Mouse (Mus musculus) ovary, adult 18-20 months (tissue): Measurements from ENCODE around the gene Tbxa2r.

Experiments used
- DNase-seq: peaks from one replicate; pipeline ENCODE4 v3.0.0; 2022; ENCODE audit warnings: low spot score, mixed read lengths

The Tbxa2r gene

DNA sequence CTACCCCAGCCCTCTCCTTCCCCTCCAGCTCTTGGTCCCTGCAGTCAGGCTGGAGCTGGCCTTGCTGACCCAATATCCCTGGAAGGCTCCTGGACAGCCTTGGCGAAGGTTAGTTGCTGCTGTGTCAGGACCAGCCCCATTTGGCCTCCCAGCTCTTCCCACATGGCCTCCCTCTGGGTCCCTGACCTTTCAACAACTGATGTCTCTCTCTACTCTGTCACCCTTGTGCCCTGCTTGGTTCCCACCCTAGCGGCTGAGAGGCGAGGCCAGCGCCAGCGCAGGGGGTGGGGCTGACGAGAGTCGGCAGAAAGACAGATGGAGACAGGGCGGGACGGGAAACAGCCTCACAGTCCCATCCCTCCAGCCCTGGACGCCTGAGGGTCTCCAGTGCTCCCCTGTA lies at the start of gene Tbxa2r:
Gene Tbxa2r, plus strand, starts transcription at position 346 of the 400 bp plus-strand sequence.
- no peak for DNase-seq

- no peak for DNase-seq
Observed at GRCm38 (mm10) chr10:81279496-81279895, 49.0 kb upstream of the Tbxa2r start.

- no peak for DNase-seq
Observed at GRCm38 (mm10) chr10:81284189-81284588, 44.3 kb upstream of the Tbxa2r start.

GRCm38 (mm10) chr10:81284719-81285118 lies 43.8 kb upstream of the Tbxa2r start:
- DNase-seq = no peak

DNA sequence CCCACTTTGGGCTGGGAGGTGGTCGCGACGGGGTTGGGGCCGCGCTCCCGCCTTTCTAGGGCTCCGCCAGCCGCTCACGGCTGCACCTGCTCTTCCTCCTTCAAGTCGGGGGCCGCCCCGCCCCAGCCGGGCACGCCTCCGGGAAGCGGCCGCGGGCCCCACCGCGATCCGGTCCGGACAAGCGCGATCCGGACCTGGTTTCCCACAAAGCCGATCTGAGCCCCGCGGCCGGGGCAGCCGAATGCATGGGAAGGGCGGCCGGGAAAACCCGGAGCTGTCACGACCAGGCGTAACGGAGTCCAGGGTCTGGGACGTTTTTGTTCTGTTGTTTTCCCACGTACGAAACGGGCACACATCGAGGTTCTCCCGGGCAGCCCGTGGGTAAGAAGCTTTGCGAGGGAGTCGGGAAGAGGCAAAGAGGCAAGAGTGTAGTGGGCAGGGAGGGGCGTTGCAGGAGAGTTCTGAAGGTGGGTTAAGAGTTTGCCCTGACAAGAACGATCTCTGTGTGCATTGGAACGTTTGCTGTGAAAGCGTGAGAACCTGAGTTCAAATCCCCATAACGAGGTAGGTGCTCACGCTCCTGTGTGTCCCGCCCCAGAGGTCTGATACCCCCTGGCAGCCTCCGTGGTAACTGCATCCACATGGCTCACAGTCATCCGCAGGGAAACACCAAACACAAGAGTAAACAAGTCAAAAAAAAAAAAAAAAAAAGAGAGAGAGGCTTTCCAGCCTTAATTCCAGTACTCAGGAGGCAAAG lies 42.7 kb upstream of the Tbxa2r start:
- peak; percentile 75 for DNase-seq

GRCm38 (mm10) chr10:81286586-81286985 lies 41.9 kb upstream of the Tbxa2r start:
- no peak for DNase-seq

DNA sequence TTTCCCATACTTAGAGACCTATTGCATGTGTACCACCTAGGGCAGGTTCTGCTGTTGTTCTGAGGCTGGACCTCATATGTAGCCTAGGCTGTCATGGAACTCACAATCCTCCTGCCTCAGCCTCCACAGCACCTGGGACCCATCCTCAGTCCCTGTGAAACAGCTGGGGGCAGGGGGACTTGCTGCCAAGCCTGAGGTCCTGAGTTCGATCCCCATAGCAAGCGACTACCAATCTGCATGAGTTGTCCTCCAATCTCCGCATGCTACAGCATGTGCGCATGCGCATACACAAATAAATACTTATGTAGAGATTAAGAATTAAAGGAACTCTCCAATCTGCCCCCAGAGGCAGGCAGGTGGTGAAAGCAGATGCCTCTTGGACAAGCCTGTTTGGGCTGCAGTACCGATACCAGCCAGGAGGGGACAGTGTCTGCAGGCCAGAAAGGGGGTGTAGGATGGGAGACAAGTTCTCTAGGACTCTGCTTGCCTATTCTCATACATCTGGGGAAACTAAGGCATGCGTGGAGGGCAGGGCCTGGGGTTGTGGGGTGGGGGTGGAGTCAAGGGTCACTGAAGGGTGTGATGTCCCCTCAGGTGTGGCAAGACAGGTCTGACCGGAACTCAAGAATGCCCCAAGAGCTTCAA lies 40.9 kb upstream of the Tbxa2r start:
- DNase-seq = no peak

DNA sequence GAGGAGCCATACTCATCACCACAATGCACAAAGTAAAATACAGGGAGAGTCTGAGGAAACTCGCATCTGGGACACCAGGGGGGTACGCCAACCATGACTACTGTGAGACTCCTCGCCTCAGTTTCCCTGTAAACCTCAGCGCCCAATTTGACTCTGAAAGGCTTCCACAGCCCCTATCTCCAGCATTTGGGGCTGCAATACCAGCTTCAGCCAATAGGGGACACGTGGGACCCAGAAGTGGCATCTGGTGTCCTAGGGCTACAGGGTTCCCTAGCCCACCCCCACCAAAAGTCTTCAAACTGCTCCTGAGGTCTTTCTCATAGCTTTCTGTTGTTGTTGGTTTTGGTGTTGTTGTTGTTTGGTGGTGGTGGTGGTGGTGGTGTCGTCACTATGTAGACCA lies 39.9 kb upstream of the Tbxa2r start:
- DNase-seq = no peak

DNA sequence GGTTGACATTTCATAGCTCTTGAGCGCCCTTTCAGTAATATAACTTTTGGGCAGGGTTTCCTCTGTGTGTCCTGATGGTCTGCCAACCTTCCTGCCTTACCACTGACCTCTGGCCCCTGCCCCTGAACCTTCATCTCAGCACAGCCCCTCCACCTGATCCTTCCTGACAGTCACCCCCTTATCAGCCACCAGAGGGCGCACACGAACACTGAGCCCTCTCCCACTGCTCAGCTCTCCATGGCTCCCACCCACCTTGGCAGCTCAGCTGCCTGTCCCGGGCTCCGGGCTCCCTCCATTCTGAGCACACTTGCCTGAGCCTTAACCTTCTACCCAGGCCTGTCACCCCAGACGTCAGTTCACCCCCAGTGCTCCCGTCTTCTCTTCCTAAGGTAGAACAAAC lies 39.3 kb upstream of the Tbxa2r start:
- DNase-seq = no peak

- DNase-seq = no peak
Observed at GRCm38 (mm10) chr10:81289811-81290210, 38.7 kb upstream of the Tbxa2r start.

DNA sequence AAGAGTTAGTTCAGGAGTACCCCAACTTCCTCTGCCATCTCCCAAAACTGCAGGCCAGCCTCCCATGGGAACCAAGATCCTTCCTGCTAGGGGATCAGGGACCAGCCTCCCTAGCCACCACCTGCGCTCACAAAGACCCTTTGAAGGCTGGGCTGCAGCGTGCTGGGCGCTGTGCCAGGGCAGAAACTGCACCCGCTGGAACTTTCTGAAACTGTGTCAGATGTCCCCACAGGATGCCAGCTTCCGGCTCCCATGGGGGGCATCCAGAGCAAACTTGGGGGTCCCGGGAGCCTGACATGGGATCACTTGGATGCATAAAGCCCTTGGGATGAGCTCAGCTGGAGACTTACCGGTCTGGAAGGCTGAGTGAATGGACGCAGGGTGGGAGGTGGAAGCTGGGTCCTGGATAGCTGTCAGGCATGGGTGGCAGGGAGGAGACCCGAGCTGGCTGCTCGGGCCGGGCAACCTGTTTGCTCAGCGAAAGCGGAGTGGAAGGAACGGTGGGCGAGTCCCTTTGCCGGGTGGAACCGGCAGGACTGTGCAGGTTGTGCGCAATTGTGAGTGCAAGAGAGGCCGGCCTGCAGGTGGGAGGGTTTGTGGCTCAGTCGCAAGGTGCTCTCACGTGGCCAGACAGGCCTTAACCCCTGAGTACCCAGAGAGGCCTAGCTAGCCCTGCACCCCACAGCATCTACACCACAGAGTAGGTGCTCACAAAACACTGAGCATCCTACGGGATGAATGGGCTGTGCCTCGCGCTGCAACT lies 37.7 kb upstream of the Tbxa2r start:
- DNase-seq = no peak

GRCm38 (mm10) chr10:81291511-81292104 lies 36.9 kb upstream of the Tbxa2r start, which contains the start of gene Tjp3:
TSS of gene Tjp3 (minus strand) at chr10:81291581.
- no peak for DNase-seq

DNA sequence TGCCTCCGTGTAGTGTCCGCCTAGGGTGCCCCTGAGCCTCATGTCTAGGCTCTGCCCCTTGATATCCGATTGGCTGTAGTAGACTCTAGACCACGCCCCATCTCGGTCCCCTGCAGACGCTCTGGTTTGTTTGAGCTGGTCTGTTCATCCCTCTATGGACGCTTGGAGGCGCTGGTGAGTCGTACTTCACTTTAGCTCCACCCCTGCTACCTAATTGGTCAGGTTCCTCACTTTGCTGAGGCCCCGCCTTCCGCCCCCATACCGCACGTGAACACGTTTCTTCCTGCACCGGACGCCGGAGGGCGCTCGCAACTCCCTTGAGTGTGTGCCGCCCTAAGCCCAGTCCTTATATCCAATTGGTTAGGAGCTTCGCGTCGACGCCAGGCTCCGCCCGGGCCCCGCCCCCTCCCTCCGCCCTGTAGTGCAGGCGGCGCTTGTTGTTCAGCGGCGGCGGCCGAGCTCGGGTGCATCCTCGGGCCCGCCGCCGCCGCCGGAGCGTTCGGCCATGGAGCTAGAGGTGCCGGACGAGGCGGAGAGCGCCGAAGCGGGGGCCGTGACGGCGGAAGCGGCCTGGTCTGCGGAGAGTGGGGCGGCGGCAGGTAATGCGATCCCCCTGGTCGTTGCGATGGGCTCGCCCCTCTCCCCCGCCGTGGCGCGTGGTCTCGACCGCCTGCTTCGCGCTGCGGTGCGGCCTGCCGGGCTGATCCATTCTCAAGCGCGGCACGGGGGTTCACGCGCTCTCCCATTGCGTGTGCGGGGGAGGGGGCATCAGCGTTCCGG lies 35.8 kb upstream of the Tbxa2r start, which contains the start of gene Pip5k1c:
Gene Pip5k1c, plus strand, starts transcription at position 410 of the 780 bp plus-strand sequence.
- peak; percentile 98 for DNase-seq

DNA sequence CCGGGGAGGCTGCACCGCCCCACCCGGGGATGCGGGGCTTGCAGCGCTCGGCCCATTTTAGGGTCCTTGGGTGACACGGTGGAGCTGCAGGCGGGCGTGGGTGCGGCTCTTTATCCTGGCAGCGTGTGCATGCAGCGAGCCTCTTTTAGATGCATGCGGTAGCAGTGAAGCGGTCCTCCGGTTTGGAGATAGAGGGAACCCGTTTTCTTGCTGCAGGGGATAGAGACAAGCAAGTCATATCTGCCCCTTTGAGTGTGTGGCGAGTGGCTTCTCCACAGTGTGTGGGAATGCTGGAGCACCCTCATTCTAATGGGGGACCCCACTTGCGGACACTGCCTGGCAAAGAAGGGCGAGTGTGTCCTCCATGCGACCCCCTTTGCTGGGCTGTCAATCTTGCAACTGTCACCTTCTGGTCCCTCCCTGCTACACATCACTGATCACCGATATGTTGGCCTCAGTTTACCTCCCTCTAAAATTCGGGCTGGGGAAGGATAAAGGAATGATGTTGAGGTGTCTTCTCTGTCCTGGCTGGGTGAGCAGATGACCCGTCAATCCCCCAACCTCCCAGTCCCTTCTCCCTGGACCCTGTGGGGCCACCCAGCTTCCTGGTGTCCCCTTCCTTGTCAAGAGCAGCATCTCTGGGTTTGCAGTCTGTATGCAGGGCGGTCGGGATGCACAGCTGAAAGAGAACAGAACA lies 35.0 kb upstream of the Tbxa2r start:
- DNase-seq = no peak

DNA sequence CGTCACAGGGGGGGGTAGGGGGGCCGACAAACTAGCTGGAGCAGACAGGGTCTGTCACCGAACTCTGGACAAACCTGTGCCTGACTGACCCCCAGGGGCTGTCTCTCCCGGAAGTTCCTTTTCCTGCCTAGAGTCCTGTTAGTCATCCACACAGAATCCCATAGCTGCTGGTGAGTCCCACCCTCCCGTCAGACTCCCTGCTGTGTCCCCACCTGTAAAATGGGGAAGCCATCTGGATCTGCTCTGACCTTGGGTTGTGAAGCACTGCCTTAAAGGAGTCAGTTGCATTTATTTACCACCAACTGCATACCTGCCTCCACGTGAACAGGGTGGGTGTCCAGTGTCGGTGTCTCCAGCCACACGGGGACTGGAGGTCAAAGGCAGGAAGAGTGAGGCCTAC lies 34.1 kb upstream of the Tbxa2r start:
- no peak for DNase-seq

DNA sequence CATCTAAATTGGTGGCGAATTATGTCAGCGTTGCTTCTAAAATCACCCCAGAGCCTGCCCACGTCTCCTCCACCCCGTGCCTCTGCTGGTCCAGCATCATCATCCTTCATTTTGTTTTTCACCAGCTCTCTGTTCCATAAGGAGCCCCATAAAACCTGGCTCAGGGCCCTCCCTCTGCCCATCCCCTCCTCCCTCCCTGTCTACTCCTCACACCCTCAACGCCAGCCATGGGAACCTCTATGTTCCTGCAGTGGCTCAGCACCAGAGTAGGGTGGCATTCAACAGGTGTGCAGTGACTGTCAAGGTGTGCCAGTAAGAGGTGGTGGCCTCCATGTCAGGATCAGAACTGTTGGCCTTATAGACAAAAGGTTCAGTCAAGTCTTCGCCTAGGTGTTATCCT lies 33.3 kb upstream of the Tbxa2r start:
- DNase-seq = no peak

- no peak for DNase-seq
Observed at GRCm38 (mm10) chr10:81297246-81297645, 31.3 kb upstream of the Tbxa2r start.

GRCm38 (mm10) chr10:81297845-81298244 lies 30.7 kb upstream of the Tbxa2r start:
- no peak for DNase-seq

- DNase-seq = no peak
Observed at GRCm38 (mm10) chr10:81298369-81299100, 30.0 kb upstream of the Tbxa2r start.
